Mouse (Mus musculus) embryonic fibroblast, embryonic 13.5 days (primary cell): ENCODE results near the gene Arl4c. TPM values are rescaled to one million over a fixed set of nuclear protein-coding genes. Genes with fewer than 3 reads are reported as not detected.

Source experiments
- H3K27ac ChIP-seq: 2 replicates; pipeline ENCODE4 v1.5.1; 2012; ENCODE audit warnings: low read length, control low read depth, inconsistent platforms; ENCODE audit not compliant: insufficient read depth
- H3K4me1 ChIP-seq: 2 replicates; pipeline ENCODE4 v1.6.1; 2011; ENCODE audit warnings: low read length; ENCODE audit not compliant: control insufficient read depth, insufficient read depth
- H3K4me3 ChIP-seq: 2 replicates; pipeline ENCODE4 v1.5.1; 2011; ENCODE audit warnings: mild to moderate bottlenecking, control low read depth, low read length; ENCODE audit not compliant: insufficient read depth
- CTCF ChIP-seq: IDR thresholded peaks from 2 replicates; pipeline ENCODE4 v1.5.1; 2011; ENCODE audit warnings: mild to moderate bottlenecking, control low read depth, low read length, moderate library complexity, borderline replicate concordance; ENCODE audit not compliant: insufficient read depth
- POLR2A ChIP-seq: IDR thresholded peaks from 2 replicates; pipeline ENCODE4 v1.6.1; 2011; ENCODE audit warnings: low read depth, mild to moderate bottlenecking, control low read depth, low read length, moderate library complexity
- polyA plus RNA-seq: library from polyadenylated mRNA; stranded (reverse); fragments of >200 nt; gene quantifications from 2 replicates; pipeline ENCODE4 v1.2.4, GENCODE M21; 2011; ENCODE audit warnings: low read depth; ENCODE audit not compliant: missing spikeins, insufficient read length

The Arl4c gene
- 36.4 and 60.3 TPM in 2 replicates for polyA plus RNA-seq

- H3K4me3 ChIP-seq: peak within 1 kb of the TSS; percentile 87
- no peak for TF ChIP-seq CTCF
- peak; percentile 84 for TF ChIP-seq POLR2A
- peak within 1 kb of the TSS; percentile 62 for H3K27ac ChIP-seq
- no peaks in the 10 kb centered on the region for H3K4me1 ChIP-seq
Measured at GRCm38 (mm10) chr1:88701870-88702661, at the start of gene Arl4c. Gene Arl4c (minus strand): TSS chr1:88702221.

- TF ChIP-seq CTCF (no peak), POLR2A (no peak)
- Histone ChIP-seq H3K4me3 (no peak overlapping the region), H3K27ac (no peak overlapping the region), H3K4me1 (no peaks in the 10 kb centered on the region)
Measured at GRCm38 (mm10) chr1:88751332-88751731, 49.3 kb upstream of the Arl4c start.

GRCm38 (mm10) chr1:88750576-88750975 lies 48.6 kb upstream of the Arl4c start:
- H3K27ac ChIP-seq: no peak overlapping the region
- no peak overlapping the region for H3K4me3 ChIP-seq
- TF ChIP-seq CTCF: no peak
- TF ChIP-seq POLR2A: no peak
- no peaks in the 10 kb centered on the region for H3K4me1 ChIP-seq

GRCm38 (mm10) chr1:88750126-88750525 lies 48.1 kb upstream of the Arl4c start:
- Histone ChIP-seq H3K27ac (no peak overlapping the region), H3K4me3 (no peak overlapping the region), H3K4me1 (no peaks in the 10 kb centered on the region)
- TF ChIP-seq POLR2A: no peak
- no peak for TF ChIP-seq CTCF

- H3K4me3 ChIP-seq: no peak overlapping the region
- H3K27ac ChIP-seq: no peak overlapping the region
- no peaks in the 10 kb centered on the region for H3K4me1 ChIP-seq
- TF ChIP-seq CTCF: no peak
- no peak for TF ChIP-seq POLR2A
Measured at GRCm38 (mm10) chr1:88749106-88749505, 47.1 kb upstream of the Arl4c start.

GRCm38 (mm10) chr1:88745256-88745655 lies 43.2 kb upstream of the Arl4c start:
- Histone ChIP-seq H3K4me3 (no peak overlapping the region), H3K27ac (no peak overlapping the region), H3K4me1 (no peaks in the 10 kb centered on the region)
- TF ChIP-seq CTCF (peak; percentile 85; the same call in 1 of the 2 replicates), POLR2A (no peak)

GRCm38 (mm10) chr1:88744261-88744660 lies 42.2 kb upstream of the Arl4c start:
- Histone ChIP-seq H3K4me3 (no peak overlapping the region), H3K4me1 (no peaks in the 10 kb centered on the region), H3K27ac (no peak overlapping the region)
- no peak for TF ChIP-seq POLR2A
- TF ChIP-seq CTCF: no peak

GRCm38 (mm10) chr1:88742372-88742771 lies 40.4 kb upstream of the Arl4c start:
- Histone ChIP-seq H3K27ac (no peak overlapping the region), H3K4me3 (no peak overlapping the region), H3K4me1 (no peaks in the 10 kb centered on the region)
- peak; percentile 56; the same call in 1 of the 2 replicates for TF ChIP-seq CTCF
- no peak for TF ChIP-seq POLR2A

- TF ChIP-seq POLR2A (no peak), CTCF (no peak)
- Histone ChIP-seq H3K4me1 (no peaks in the 10 kb centered on the region), H3K4me3 (no peak overlapping the region), H3K27ac (no peak overlapping the region)
Measured at GRCm38 (mm10) chr1:88739546-88739945, 37.5 kb upstream of the Arl4c start.

- TF ChIP-seq POLR2A (no peak), CTCF (no peak)
- Histone ChIP-seq H3K4me1 (no peaks in the 10 kb centered on the region), H3K27ac (no peak overlapping the region), H3K4me3 (no peak overlapping the region)
Measured at GRCm38 (mm10) chr1:88738931-88739330, 36.9 kb upstream of the Arl4c start.
